Mouse (Mus musculus) erythroblast, embryonic 14.5 days (primary cell): Measurements from ENCODE around the gene Calm3.

ENCODE experiments used
- GATA1 ChIP-seq: IDR thresholded peaks from 2 replicates; pipeline ENCODE4 v1.6.1; 2012; ENCODE audit warnings: low read length, inconsistent platforms, mixed read lengths
- TAL1 ChIP-seq: IDR thresholded peaks from 3 replicates; pipeline ENCODE4 v1.6.1; 2012; ENCODE audit warnings: low read length, inconsistent platforms, mixed read lengths

DNA sequence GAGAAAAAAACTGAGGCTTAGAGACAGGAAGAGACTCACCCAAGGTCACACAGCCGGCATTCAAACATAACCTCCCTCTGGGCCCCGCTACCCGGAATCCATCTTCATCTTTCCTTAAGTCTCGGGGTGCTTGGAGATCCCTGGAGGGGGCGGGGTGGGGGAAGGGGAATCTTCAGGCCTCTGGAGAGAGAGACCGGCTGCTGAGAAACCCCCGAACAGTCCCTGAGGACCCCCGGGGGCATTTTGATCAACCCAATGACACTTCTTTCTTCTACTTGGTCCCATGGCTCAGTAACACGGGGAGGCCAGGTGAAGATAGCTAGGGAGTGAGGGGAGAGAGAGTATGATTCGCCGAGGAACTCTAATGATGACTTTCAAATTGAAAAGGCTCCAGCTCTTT is 47.9 kb downstream of the Calm3 start:
- TF ChIP-seq TAL1 (no peak), GATA1 (no peak)
